Mouse (Mus musculus): ENCODE measurements around the gene Hist1h4j. TPM values are rescaled to one million over a fixed set of nuclear protein-coding genes. Genes with fewer than 3 reads are reported as not detected.
"Not testable (repeated sequence)": the region's sequence is repeated elsewhere in the genome, so short reads cannot be mapped to it uniquely, and the experiment has no call there.

The Hist1h4j gene
- polyA plus RNA-seq, 1 experiment from 2014 or later = 0.86 TPM

DNA sequence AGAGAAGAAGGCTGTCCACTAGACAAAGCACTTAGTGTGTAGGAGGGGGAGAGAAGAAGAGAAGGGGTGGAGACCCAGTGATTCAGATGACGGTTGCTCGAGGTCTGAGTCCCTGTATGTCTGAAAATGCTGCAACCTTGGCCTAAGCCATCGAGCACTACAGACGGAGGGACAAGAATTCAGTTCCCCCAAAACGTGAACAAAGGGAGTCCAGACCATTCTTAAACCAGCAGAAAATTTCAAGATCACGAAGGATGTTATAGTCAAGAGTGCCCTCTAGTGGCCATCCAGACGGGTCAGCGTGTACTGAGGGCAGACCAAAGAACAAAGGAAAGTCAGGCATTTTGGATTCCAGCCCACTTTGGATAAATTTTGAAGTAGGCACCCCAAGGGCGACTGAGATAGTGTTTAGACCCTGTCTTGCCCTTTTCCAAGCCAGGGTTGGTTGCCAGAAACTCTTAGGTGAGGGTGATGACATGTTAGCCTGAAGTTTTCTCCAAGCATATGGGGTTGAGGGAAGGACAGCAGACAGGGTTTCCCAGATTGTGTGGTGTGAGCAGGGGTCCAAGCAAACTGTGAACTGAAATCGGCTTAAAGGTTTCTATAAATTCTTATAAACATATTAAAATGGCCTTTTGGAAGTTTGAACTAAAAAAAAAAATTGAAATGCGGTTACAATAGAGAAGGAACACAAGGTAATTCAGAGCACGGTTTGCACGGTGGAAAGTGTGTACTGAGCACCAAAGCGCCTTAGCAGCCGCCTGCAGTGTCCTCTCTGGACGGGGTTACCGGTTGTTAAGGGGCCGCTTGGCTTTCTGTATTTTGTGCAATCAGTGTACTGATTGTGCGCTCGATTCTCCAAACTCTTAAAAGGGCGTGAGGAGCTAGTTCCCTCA lies 606 bp upstream of the Hist1h4j start:
- WGBS = under 1% methylated on average over 21 of the region's 21 CpGs
- peak overlapping the region; percentile 56 for H3K9ac ChIP-seq
- no peaks in the 10 kb centered on the region for H3K36me3 ChIP-seq (replicated peaks)
- no peaks in the 10 kb centered on the region for H3K27me3 ChIP-seq
- peak overlapping the region; percentile 51 for H3K4me3 ChIP-seq (replicated peaks)
- peak; percentile 81 for ATAC-seq (ENCODE audit: low FRiP score)
- H3K9me3 ChIP-seq = no peaks in the 10 kb centered on the region
- H3K4me1 ChIP-seq = peaks cover 16% of the 10 kb centered on the region; the same call in 1 of the 2 replicates
- peak overlapping the region; percentile 60 for H3K4me2 ChIP-seq
- peak overlapping the region; percentile 98 for H3K27ac ChIP-seq

DNA sequence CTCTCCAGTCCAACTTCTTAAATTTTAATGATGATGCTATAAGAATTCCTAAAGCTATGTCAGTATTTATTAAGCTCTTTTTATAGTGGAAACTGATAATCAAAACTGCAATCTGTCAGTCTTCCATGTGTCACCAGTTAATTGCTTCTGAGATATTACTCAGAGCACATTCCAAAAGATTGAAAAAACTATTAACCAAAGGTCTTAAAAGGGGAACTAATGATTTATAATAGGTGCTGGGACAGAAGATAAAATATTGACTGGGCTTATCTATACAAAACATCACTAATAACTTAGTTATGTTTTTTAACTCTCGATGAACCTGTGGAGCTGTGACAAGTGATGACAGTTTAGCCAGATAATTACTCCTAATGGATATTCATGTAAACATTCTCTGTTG lies 10.1 kb downstream of the Hist1h4j start:
- H3K36me3 ChIP-seq (replicated peaks) = no peaks in the 10 kb centered on the region
- no peak overlapping the region for H3K9ac ChIP-seq
- peaks cover 17% of the 10 kb centered on the region for H3K4me1 ChIP-seq
- H3K4me3 ChIP-seq (replicated peaks) = no peak overlapping the region
- no peaks in the 10 kb centered on the region for H3K9me3 ChIP-seq
- H3K4me2 ChIP-seq = no peak overlapping the region
- H3K27me3 ChIP-seq = no peaks in the 10 kb centered on the region
- no peak overlapping the region for H3K27ac ChIP-seq
- ATAC-seq (ENCODE audit: low FRiP score) = no peak
- 92% methylated on average over 1 of the region's 1 CpGs for WGBS

DNA sequence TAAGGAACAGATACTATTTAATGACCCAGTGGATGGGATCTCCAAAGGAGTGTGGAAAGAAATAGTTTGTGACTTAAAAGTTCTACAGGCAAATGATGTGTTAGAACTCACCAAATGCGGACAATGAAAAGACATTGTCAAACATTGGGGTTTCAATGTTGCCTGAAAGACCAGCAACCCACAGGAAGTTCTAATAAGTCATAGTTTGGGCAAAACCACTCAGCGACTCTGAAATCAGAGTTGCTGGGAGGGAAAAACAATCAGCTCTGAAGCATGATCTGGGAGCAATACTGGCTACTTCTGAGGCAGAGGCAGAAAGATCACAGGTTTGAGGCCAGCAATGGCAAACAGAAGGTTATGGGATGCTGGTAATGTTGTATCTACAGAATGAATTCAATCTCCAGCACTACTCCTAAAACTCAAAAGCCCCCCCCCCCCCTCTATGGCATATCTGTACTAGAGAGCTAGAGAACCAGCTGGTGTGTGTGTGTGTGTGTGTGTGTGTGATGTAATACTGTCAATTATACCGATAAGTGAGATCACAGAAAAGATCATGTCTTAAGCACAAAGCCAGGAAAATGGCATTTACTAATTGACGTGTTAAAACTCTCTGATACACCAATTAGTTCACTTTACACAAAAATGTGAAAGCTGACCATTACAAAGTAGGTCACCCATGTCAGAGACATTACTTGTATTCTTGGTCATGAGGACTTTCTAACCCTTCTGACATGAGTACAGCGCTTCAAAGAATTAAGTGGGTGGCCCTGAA lies 14.7 kb downstream of the Hist1h4j start:
- 4% methylated on average over 5 of the region's 5 CpGs for WGBS
- Histone ChIP-seq H3K27me3 (no peaks in the 10 kb centered on the region), H3K27ac (peak overlapping the region; percentile 97), H3K36me3 (replicated peaks) (no peaks in the 10 kb centered on the region), H3K9me3 (no peaks in the 10 kb centered on the region), H3K9ac (peak overlapping the region; percentile 75), H3K4me3 (replicated peaks) (peak overlapping the region; percentile 57), H3K4me2 (peak overlapping the region; percentile 85), H3K4me1 (peaks cover 33% of the 10 kb centered on the region)
- ATAC-seq (ENCODE audit: low FRiP score) = no peak

- ATAC-seq (ENCODE audit: low FRiP score) = peak; percentile 87
Observed at GRCm38 (mm10) chr13:21750159-21751017, 15.5 kb downstream of the Hist1h4j start, which contains the start of gene Hist1h4k. Gene Hist1h4k (minus strand): TSS chr13:21750505.

DNA sequence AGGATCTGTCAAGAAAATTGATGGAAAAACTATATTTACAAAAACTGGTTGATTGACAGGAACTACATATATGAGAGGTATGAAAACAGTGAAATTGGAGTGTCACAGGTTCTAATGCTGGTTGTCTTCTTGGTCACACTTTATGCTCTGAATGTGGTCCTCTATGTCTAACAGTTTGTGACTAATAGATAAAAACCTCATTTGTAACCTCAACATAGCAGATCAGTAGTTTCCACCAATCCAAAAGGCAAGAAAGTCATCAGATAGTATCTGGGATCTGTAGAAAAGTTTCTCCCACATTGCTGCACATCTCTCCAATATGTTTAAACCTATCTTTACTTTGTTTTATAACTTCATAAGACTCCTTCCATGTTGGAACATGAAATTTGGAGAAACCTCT lies 16.6 kb downstream of the Hist1h4j start:
- no peak for ATAC-seq (ENCODE audit: low FRiP score)
- Histone ChIP-seq H3K36me3 (replicated peaks) (no peaks in the 10 kb centered on the region), H3K4me1 (peaks cover 38% of the 10 kb centered on the region), H3K9ac (no peak overlapping the region), H3K27me3 (no peaks in the 10 kb centered on the region), H3K4me2 (peak overlapping the region; percentile 63; the same call in 1 of the 2 replicates), H3K4me3 (replicated peaks) (no peak overlapping the region), H3K27ac (peak overlapping the region; percentile 97), H3K9me3 (no peaks in the 10 kb centered on the region)

More at GRCm38 (mm10) chr13:21750159-21751017, 15.5 kb downstream of the Hist1h4j start, which contains the start of gene Hist1h4k:
- H3K9me3 ChIP-seq; H3K36me3 ChIP-seq (replicated peaks); H3K27me3 ChIP-seq: not testable (repeated sequence)
- Histone ChIP-seq H3K4me1 (peaks cover 38% of the 10 kb centered on the region), H3K4me3 (replicated peaks) (peak within 1 kb of the TSS; percentile 57), H3K9ac (peak within 1 kb of the TSS; percentile 75), H3K27ac (peak within 1 kb of the TSS; percentile 97), H3K4me2 (peak within 1 kb of the TSS; percentile 85)
- under 1% methylated on average over 47 of the region's 56 CpGs for WGBS

DNA sequence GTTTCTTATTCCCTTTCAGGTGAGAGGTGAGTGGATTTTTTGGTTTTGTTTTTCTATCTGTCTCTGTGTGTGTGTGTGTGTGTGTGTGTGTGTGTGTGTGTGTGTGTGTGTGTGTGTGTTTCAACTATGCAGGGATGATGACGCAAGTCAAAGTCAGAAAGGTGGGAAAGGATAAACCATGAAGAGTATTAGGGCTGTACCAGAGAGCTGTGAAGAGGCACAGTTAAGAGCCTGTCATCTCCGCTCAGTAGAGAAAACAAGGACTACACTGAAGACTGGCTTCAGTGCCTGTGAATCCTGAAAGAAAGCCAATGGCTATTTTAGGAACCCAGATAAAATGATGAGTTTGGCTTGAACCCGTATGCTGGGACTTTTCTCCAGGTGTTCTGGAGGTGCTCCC lies 17.0 kb downstream of the Hist1h4j start:
- peaks cover 38% of the 10 kb centered on the region for H3K4me1 ChIP-seq

DNA sequence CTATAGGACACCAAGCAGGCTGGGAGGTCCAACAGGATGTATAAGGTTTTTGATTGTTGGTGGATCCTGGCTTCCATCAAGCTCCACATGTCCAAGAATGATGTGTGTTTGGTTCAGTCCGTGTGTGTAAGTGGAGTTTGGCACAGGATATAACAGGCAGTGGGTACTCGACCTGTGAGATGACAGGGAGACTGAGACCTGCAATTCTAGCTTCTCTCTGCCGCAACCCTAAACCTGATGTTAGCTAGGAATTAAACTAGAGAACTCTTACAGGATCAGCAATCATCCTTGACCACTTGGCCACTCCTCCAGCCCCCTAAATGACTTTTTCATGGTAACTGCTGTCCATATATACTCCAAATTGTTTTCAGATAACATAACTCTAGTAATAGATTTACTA lies 17.5 kb downstream of the Hist1h4j start:
- H3K27ac ChIP-seq = peak overlapping the region; percentile 97
- no peak overlapping the region for H3K4me3 ChIP-seq (replicated peaks)
- H3K4me2 ChIP-seq = peak overlapping the region; percentile 63
- H3K9me3 ChIP-seq = no peaks in the 10 kb centered on the region
- H3K27me3 ChIP-seq = no peaks in the 10 kb centered on the region
- ATAC-seq (ENCODE audit: low FRiP score) = no peak
- peak overlapping the region; percentile 33; the same call in 1 of the 2 replicates for H3K9ac ChIP-seq
- H3K4me1 ChIP-seq = peaks cover 36% of the 10 kb centered on the region
- 44% methylated on average over 3 of the region's 3 CpGs for WGBS
- no peaks in the 10 kb centered on the region for H3K36me3 ChIP-seq (replicated peaks)

More for the DNA sequence above, 17.0 kb downstream of the Hist1h4j start:
- Histone ChIP-seq H3K9me3 (no peaks in the 10 kb centered on the region), H3K9ac (no peak overlapping the region), H3K36me3 (replicated peaks) (no peaks in the 10 kb centered on the region), H3K4me3 (replicated peaks) (no peak overlapping the region), H3K27me3 (no peaks in the 10 kb centered on the region), H3K4me2 (peak overlapping the region; percentile 63; the same call in 1 of the 2 replicates), H3K27ac (peak overlapping the region; percentile 97)
- 77% methylated on average over 3 of the region's 3 CpGs for WGBS
- ATAC-seq (ENCODE audit: low FRiP score) = no peak

GRCm38 (mm10) chr13:21753051-21753523 lies 18.2 kb downstream of the Hist1h4j start:
- H3K9ac ChIP-seq = peak overlapping the region; percentile 73
- peak overlapping the region; percentile 46 for H3K4me3 ChIP-seq (replicated peaks)
- H3K36me3 ChIP-seq (replicated peaks) = no peaks in the 10 kb centered on the region
- H3K27me3 ChIP-seq = no peaks in the 10 kb centered on the region
- 2% methylated on average over 10 of the region's 10 CpGs for WGBS
- no peaks in the 10 kb centered on the region for H3K9me3 ChIP-seq
- H3K4me2 ChIP-seq = peak overlapping the region; percentile 63
- peak overlapping the region; percentile 97 for H3K27ac ChIP-seq
- no peak for ATAC-seq (ENCODE audit: low FRiP score)
- H3K4me1 ChIP-seq = peaks cover 33% of the 10 kb centered on the region

DNA sequence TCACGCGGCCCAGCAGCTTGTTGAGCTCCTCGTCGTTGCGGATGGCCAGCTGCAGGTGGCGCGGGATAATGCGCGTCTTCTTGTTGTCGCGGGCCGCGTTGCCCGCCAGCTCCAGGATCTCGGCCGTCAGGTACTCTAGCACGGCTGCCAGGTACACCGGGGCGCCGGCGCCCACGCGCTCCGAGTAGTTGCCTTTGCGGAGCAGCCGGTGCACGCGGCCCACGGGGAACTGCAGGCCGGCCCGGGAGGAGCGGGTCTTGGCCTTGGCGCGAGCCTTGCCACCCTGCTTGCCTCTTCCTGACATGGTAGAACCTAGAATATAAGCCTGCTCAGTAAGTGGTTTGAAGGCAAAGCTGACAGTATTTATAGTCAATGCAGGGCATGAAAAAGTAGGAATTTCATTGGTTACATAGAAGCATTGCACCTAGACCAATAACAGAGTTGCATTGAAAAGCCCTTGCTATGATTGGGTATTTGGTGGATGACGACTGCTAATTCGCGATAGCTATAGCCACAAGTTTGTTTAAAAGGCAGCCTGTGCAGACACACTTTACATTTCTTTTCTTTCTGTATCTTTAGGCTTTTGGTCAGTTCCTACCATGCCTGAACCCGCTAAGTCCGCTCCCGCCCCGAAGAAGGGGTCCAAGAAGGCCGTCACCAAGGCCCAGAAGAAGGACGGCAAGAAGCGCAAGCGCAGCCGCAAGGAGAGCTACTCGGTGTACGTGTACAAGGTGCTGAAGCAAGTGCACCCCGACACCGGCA lies 18.8 kb downstream of the Hist1h4j start, which contains the start of the genes Hist1h2ak and Hist1h2bn:
Gene Hist1h2ak (minus strand): TSS at position 304 of the 762 bp plus-strand sequence.
Gene Hist1h2bn (plus strand): TSS at position 600 of the 762 bp plus-strand sequence.
- Histone ChIP-seq H3K27ac (peak within 1 kb of the TSS; percentile 97), H3K4me1 (peaks cover 30% of the 10 kb centered on the region), H3K9ac (peak within 1 kb of the TSS; percentile 73), H3K4me3 (replicated peaks) (peak within 1 kb of the TSS; percentile 46), H3K4me2 (peak within 1 kb of the TSS; percentile 63)
- WGBS = under 1% methylated on average over 46 of the region's 50 CpGs
- peak; percentile 92 for ATAC-seq (ENCODE audit: low FRiP score)
- not testable (repeated sequence) for H3K27me3 ChIP-seq; H3K9me3 ChIP-seq; H3K36me3 ChIP-seq (replicated peaks)

DNA sequence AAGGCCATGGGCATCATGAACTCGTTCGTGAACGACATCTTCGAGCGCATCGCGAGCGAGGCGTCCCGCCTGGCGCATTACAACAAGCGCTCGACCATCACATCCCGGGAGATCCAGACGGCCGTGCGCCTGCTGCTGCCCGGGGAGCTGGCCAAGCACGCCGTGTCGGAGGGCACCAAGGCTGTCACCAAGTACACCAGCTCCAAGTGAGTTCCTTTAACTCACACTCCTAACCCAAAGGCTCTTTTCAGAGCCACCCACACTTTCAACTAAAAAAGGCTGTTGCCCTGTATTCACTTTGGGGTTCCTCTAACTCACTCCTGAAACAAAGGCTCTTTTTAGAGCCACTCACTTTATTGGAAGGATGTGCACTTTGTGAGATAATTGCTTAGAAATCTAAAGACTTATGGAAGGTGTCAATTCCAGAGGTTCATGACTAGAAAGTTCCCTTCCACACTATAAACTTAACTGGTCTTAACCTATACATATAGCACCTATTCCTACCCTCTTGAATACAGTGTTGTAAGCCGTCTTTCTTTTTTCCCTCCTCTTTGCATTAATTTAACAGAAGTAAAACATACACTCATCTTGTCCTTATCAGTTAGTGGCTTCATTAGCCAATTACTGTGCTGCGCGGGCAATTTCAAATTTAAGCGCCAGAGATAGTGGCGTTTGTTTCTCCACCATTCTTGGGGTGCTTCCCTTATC lies 19.6 kb downstream of the Hist1h4j start:
- H3K27me3 ChIP-seq; H3K9me3 ChIP-seq; ATAC-seq (ENCODE audit: low FRiP score); H3K36me3 ChIP-seq (replicated peaks): not testable (repeated sequence)
- H3K4me3 ChIP-seq (replicated peaks) = peak overlapping the region; percentile 46
- H3K9ac ChIP-seq = peak overlapping the region; percentile 68
- peaks cover 23% of the 10 kb centered on the region for H3K4me1 ChIP-seq
- WGBS = under 1% methylated on average over 23 of the region's 26 CpGs
- H3K4me2 ChIP-seq = peak overlapping the region; percentile 63
- peak overlapping the region; percentile 97 for H3K27ac ChIP-seq

All from forebrain, embryonic 12.5 days (tissue).